Mouse (Mus musculus) left cerebral cortex, adult 6 months (tissue): ENCODE measurements around the gene Tdrkh. TPM values are rescaled to one million over a fixed set of nuclear protein-coding genes. Genes with fewer than 3 reads are reported as not detected.

ENCODE experiments used
- long read RNA-seq, 2 experiments: library from polyadenylated mRNA; unstranded; transcript quantifications; one replicate each; pipeline ENCODE4 v2.0.0; 2019 to 2020
- polyA plus RNA-seq: library from polyadenylated mRNA; unstranded; fragments of <200 nt; fragmentation: Nextera tagmentation; gene quantifications from 2 replicates; pipeline ENCODE4 v1.2.3, GENCODE M21; 2021

Gene Tdrkh
- 14.9 and 19.5 TPM in 2 replicates for polyA plus RNA-seq
- long read RNA-seq, experiment 1, full-length matches to known transcripts: 60 of 85 reads
- long read RNA-seq, experiment 1, partial matches to known transcripts: 5 of 85 reads
- long read RNA-seq, experiment 1, other reads (novel, unspliced or antisense): 20 of 85 reads
- long read RNA-seq, experiment 2, full-length matches to known transcripts: 19 of 29 reads
- long read RNA-seq, experiment 2, partial matches to known transcripts: 5 of 29 reads
- long read RNA-seq, experiment 2, other reads (novel, unspliced or antisense): 5 of 29 reads

GRCm38 (mm10) chr3:94413031-94413679, at the start of gene Tdrkh:
Gene Tdrkh (plus strand): TSS chr3:94413273.

GRCm38 (mm10) chr3:94372641-94373040, 40.4 kb upstream of the Tdrkh start, which contains the start of gene Rorc:
Gene Rorc (plus strand): TSS chr3:94372794.

GRCm38 (mm10) chr3:94398217-94398616, 14.9 kb upstream of the Tdrkh start, which contains the start of gene Lingo4:
Gene Lingo4 (plus strand): TSS chr3:94398517.

GRCm38 (mm10) chr3:94442951-94443596, 30.0 kb downstream of the Tdrkh start, which contains the start of gene Mrpl9:
Gene Mrpl9 (plus strand): TSS chr3:94443318.

GRCm38 (mm10) chr3:94443597-94443964, 30.5 kb downstream of the Tdrkh start, which contains the start of gene Oaz3:
Gene Oaz3 (minus strand): TSS chr3:94443915.

GRCm38 (mm10) chr3:94477981-94478422, 64.9 kb downstream of the Tdrkh start, which contains the start of gene Celf3:
Gene Celf3 (plus strand): TSS chr3:94478295.

GRCm38 (mm10) chr3:94480291-94480884, 67.3 kb downstream of the Tdrkh start, which contains the start of gene Riiad1:
Gene Riiad1 (minus strand): TSS chr3:94480341.

Other genes with a start within 250 kb of the Tdrkh start
- gene Gm10696, start 235.1 kb upstream of the Tdrkh start, polyA plus RNA-seq: not detected in 2 replicates
- gene Gm5286, start 216.6 kb upstream of the Tdrkh start, polyA plus RNA-seq: not detected in 2 replicates
- gene Gm4778, start 149.2 kb upstream of the Tdrkh start, polyA plus RNA-seq: not detected in 2 replicates
- 23.1 and 26.8 TPM in 2 replicates for gene Them4, start 103.2 kb upstream of the Tdrkh start, polyA plus RNA-seq
- gene Them5, start 71.2 kb upstream of the Tdrkh start, polyA plus RNA-seq: not detected in 2 replicates
- gene C2cd4d, start 50.8 kb upstream of the Tdrkh start, polyA plus RNA-seq: 0.15 and 1.1 TPM in 2 replicates
- gene Rorc, start 40.5 kb upstream of the Tdrkh start, polyA plus RNA-seq: 1.9 and 2.5 TPM in 2 replicates
- gene Lingo4, start 14.8 kb upstream of the Tdrkh start, polyA plus RNA-seq: 0.24 and 0.36 TPM in 2 replicates
- 61.1 and 62.9 TPM in 2 replicates for gene Mrpl9, start 30.0 kb downstream of the Tdrkh start, polyA plus RNA-seq
- 0.20 and 0.23 TPM in 2 replicates for gene Oaz3, start 30.6 kb downstream of the Tdrkh start, polyA plus RNA-seq
- gene Celf3, start 65.0 kb downstream of the Tdrkh start, polyA plus RNA-seq: 43.5 and 58.7 TPM in 2 replicates
- gene Riiad1, start 67.1 kb downstream of the Tdrkh start, polyA plus RNA-seq: 11.6 and 14.9 TPM in 2 replicates
- gene Snx27, start 169.4 kb downstream of the Tdrkh start, polyA plus RNA-seq: 24.4 and 69.1 TPM in 2 replicates
- gene Gm10972, start 229.8 kb downstream of the Tdrkh start, polyA plus RNA-seq: not detected in 2 replicates
- 0.64 and 1.0 TPM in 2 replicates for gene Tuft1, start 245.6 kb downstream of the Tdrkh start, polyA plus RNA-seq